Mouse (Mus musculus) heart, embryonic 11.5 days (tissue): ENCODE results near the gene Elf1. TPM values are rescaled to one million over a fixed set of nuclear protein-coding genes. Genes with fewer than 3 reads are reported as not detected.

Source experiments
- ATAC-seq: fragments of 200-750 bp; cut with Nextera tagmentation; replicated peaks from 2 replicates; pipeline ENCODE4 v1.8.0; 2017; ENCODE audit warnings: moderate library complexity; ENCODE audit not compliant: insufficient number of reproducible peaks, low FRiP score, low TSS enrichment
- H3K27ac ChIP-seq: fragments of 300-500 bp; sonication (generic); 2 replicates; pipeline ENCODE4 v1.5.1; 2014; ENCODE audit warnings: mild to moderate bottlenecking, low read depth, low read length
- H3K27me3 ChIP-seq: fragments of 300-500 bp; sonication (generic); 2 replicates; pipeline ENCODE4 v1.6.1; 2014; ENCODE audit warnings: mild to moderate bottlenecking, low read length, mixed read lengths; ENCODE audit not compliant: control insufficient read depth, insufficient read depth
- H3K36me3 ChIP-seq: fragments of 300-500 bp; sonication (generic); 2 replicates; pipeline ENCODE4 v1.6.1; 2014; ENCODE audit warnings: mild to moderate bottlenecking, low read length, moderate library complexity, mixed read lengths; ENCODE audit not compliant: control insufficient read depth, insufficient read depth
- H3K4me1 ChIP-seq: fragments of 300-500 bp; sonication (generic); 2 replicates; pipeline ENCODE4 v1.6.1; 2014; ENCODE audit warnings: low read length; ENCODE audit not compliant: control insufficient read depth, insufficient read depth
- H3K4me2 ChIP-seq: fragments of 300-500 bp; sonication (generic); 2 replicates; pipeline ENCODE4 v1.6.1; 2014; ENCODE audit warnings: mild to moderate bottlenecking, moderate library complexity
- H3K4me3 ChIP-seq: fragments of 300-500 bp; sonication (generic); 2 replicates; pipeline ENCODE4 v1.5.1; 2014; ENCODE audit warnings: low read depth, low read length
- H3K9ac ChIP-seq: fragments of 300-500 bp; sonication (generic); 2 replicates; pipeline ENCODE4 v1.6.1; 2014; ENCODE audit warnings: mild to moderate bottlenecking, low read depth, low read length, moderate library complexity
- H3K9me3 ChIP-seq: fragments of 300-500 bp; sonication (generic); replicated peaks from 2 replicates; pipeline ENCODE4 v1.6.1; 2016; ENCODE audit warnings: low read length; ENCODE audit not compliant: control insufficient read depth
- WGBS: fragments of 180-500 bp; shearing (Covaris S2); extraction: QIAGEN DNeasy Blood & Tissue Kit; methylation state at CpG from one replicate; pipeline ENCODE4 v1.1.7; 2014; ENCODE audit not compliant: insufficient replicate concordance; 5-methylcytosine and 5-hydroxymethylcytosine counted together
- polyA plus RNA-seq: library from polyadenylated mRNA; unstranded; fragments of >200 nt; fragmentation: Nextera tagmentation; extraction: Ambion mirVana; gene quantifications from 2 replicates; pipeline ENCODE4 v1.2.1, GENCODE M21; 2014

Elf1 gene
- polyA plus RNA-seq, 1 experiment from 2014 or later = 8.6 TPM

GRCm38 (mm10) chr14:79541606-79542005, 60.6 kb downstream of the Elf1 start:
- Histone ChIP-seq H3K4me3 (no peak overlapping the region), H3K36me3 (no peaks in the 10 kb centered on the region), H3K27me3 (no peaks in the 10 kb centered on the region), H3K4me2 (no peak overlapping the region), H3K9ac (no peak overlapping the region), H3K27ac (no peak overlapping the region), H3K4me1 (peaks cover 3% of the 10 kb centered on the region), H3K9me3 (no peaks in the 10 kb centered on the region)
- ATAC-seq = no peak

GRCm38 (mm10) chr14:79549343-79549742, 68.3 kb downstream of the Elf1 start:
- Histone ChIP-seq H3K4me2 (no peak overlapping the region), H3K27ac (no peak overlapping the region), H3K4me1 (no peaks in the 10 kb centered on the region), H3K9me3 (no peaks in the 10 kb centered on the region), H3K4me3 (no peak overlapping the region), H3K9ac (no peak overlapping the region), H3K27me3 (no peaks in the 10 kb centered on the region), H3K36me3 (no peaks in the 10 kb centered on the region)
- no peak for ATAC-seq
- 77% methylated on average over 7 of the region's 7 CpGs for WGBS

- no peak for ATAC-seq
- H3K4me3 ChIP-seq = no peak overlapping the region
- H3K9ac ChIP-seq = no peak overlapping the region
- no peak overlapping the region for H3K27ac ChIP-seq
- H3K27me3 ChIP-seq = no peaks in the 10 kb centered on the region
- H3K36me3 ChIP-seq = no peaks in the 10 kb centered on the region
- no peak overlapping the region for H3K4me2 ChIP-seq
- 82% methylated on average over 2 of the region's 2 CpGs for WGBS
- H3K4me1 ChIP-seq = no peaks in the 10 kb centered on the region
- H3K9me3 ChIP-seq = no peaks in the 10 kb centered on the region
Observed at GRCm38 (mm10) chr14:79551929-79552328, 70.9 kb downstream of the Elf1 start.

- Histone ChIP-seq H3K9ac (no peak overlapping the region), H3K27ac (no peak overlapping the region)
- WGBS = 100% methylated on average over 1 of the region's 1 CpGs
Observed at GRCm38 (mm10) chr14:79552854-79553253, 71.9 kb downstream of the Elf1 start.

GRCm38 (mm10) chr14:79557796-79558195, 76.8 kb downstream of the Elf1 start:
- Histone ChIP-seq H3K4me2 (no peak overlapping the region), H3K9ac (no peak overlapping the region), H3K4me1 (no peaks in the 10 kb centered on the region), H3K36me3 (peaks cover 7% of the 10 kb centered on the region), H3K4me3 (no peak overlapping the region), H3K27ac (no peak overlapping the region), H3K9me3 (no peaks in the 10 kb centered on the region), H3K27me3 (no peaks in the 10 kb centered on the region)
- no peak for ATAC-seq
- WGBS = 89% methylated on average over 1 of the region's 1 CpGs

More at GRCm38 (mm10) chr14:79552854-79553253, 71.9 kb downstream of the Elf1 start:
- ATAC-seq = no peak
- H3K4me3 ChIP-seq = no peak overlapping the region
- H3K4me2 ChIP-seq = no peak overlapping the region
- H3K36me3 ChIP-seq = no peaks in the 10 kb centered on the region
- no peaks in the 10 kb centered on the region for H3K27me3 ChIP-seq
- no peaks in the 10 kb centered on the region for H3K4me1 ChIP-seq
- no peaks in the 10 kb centered on the region for H3K9me3 ChIP-seq

GRCm38 (mm10) chr14:79562745-79563144, 81.8 kb downstream of the Elf1 start:
- Histone ChIP-seq H3K27me3 (no peaks in the 10 kb centered on the region), H3K9me3 (no peaks in the 10 kb centered on the region), H3K27ac (no peak overlapping the region), H3K9ac (no peak overlapping the region), H3K4me3 (no peak overlapping the region), H3K4me1 (no peaks in the 10 kb centered on the region), H3K4me2 (no peak overlapping the region), H3K36me3 (peaks cover 10% of the 10 kb centered on the region)
- WGBS = 6% methylated on average over 5 of the region's 5 CpGs
- ATAC-seq = no peak

GRCm38 (mm10) chr14:79564784-79565183, 83.8 kb downstream of the Elf1 start:
- Histone ChIP-seq H3K9ac (no peak overlapping the region), H3K9me3 (no peaks in the 10 kb centered on the region), H3K4me3 (no peak overlapping the region), H3K36me3 (peaks cover 10% of the 10 kb centered on the region), H3K4me2 (no peak overlapping the region), H3K27ac (no peak overlapping the region), H3K27me3 (no peaks in the 10 kb centered on the region), H3K4me1 (no peaks in the 10 kb centered on the region)
- no peak for ATAC-seq
- WGBS = 69% methylated on average over 6 of the region's 6 CpGs

GRCm38 (mm10) chr14:79573482-79574191, 92.6 kb downstream of the Elf1 start:
- no peak overlapping the region for H3K4me3 ChIP-seq
- WGBS = 90% methylated on average over 13 of the region's 13 CpGs
- no peak overlapping the region for H3K4me2 ChIP-seq
- ATAC-seq = no peak
- peaks cover 7% of the 10 kb centered on the region; the same call in 1 of the 2 replicates for H3K36me3 ChIP-seq
- no peak overlapping the region for H3K9ac ChIP-seq
- H3K4me1 ChIP-seq = no peaks in the 10 kb centered on the region
- H3K27me3 ChIP-seq = no peaks in the 10 kb centered on the region
- no peaks in the 10 kb centered on the region for H3K9me3 ChIP-seq
- no peak overlapping the region for H3K27ac ChIP-seq

- Histone ChIP-seq H3K4me3 (no peak overlapping the region), H3K27me3 (no peaks in the 10 kb centered on the region), H3K9me3 (no peaks in the 10 kb centered on the region), H3K4me1 (no peaks in the 10 kb centered on the region), H3K9ac (no peak overlapping the region), H3K27ac (no peak overlapping the region), H3K36me3 (peaks cover 7% of the 10 kb centered on the region; the same call in 1 of the 2 replicates), H3K4me2 (no peak overlapping the region)
- WGBS = 94% methylated on average over 1 of the region's 1 CpGs
- no peak for ATAC-seq
Observed at GRCm38 (mm10) chr14:79574361-79574760, 93.4 kb downstream of the Elf1 start.
